Mouse (Mus musculus): ENCODE results near the gene Ube2b. TPM values are rescaled to one million over a fixed set of nuclear protein-coding genes. Genes with fewer than 3 reads are reported as not detected.

The Ube2b gene
- polyA plus RNA-seq, 1 experiment: 195 TPM

DNA sequence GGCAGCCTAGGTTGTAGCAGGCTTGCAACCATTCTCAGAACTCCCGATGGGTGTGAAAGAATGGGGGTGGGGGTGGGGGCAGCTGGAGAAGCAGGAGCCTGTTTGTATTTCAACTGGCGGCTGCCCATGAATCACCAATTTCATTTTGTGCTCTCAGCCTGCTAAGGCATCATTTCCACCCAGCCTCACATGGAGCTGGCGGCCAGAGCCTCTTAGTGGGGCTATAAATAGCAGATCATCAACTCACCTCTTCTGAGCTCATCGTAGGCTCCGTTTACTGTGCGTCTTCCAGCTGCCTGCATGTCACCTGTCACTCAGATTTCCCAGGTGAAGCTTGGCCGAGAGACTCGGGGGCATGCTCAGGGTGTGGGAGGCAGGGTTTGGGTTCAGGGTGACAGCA, 55.0 kb downstream of the Ube2b start:
- TF ChIP-seq POLR2A (IDR thresholded peaks at IDR 0.05; ENCODE audit: borderline replicate concordance, extremely low read depth, insufficient read depth, insufficient read length, poor library complexity, severe bottlenecking) (no peak), CTCF (IDR thresholded peaks at IDR 0.05; ENCODE audit: borderline replicate concordance, extremely low read depth, insufficient read depth, insufficient read length) (no peak)
- DNase-seq (ENCODE audit: low read depth): peak; percentile 39

DNA sequence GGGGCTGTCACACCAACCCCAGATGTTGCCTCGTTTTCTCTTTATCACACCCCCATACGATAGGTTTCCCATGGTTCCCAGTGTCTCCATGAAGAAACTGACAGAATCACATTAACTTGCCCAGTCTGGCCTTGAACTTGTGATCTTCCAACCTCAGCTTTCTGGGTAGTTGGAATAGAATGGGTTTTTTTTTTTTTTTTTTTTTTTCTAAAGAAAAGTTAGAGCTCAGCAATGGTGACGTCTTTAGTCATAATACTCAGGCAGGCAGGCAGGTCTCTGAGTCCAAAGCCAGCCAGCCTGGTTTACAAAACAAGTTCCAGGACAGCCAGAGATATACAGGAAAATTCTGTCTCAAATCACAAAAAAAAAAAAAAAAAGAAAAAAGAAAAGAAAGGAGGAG, 56.3 kb downstream of the Ube2b start:
- TF ChIP-seq CTCF (IDR thresholded peaks at IDR 0.05; ENCODE audit: borderline replicate concordance, extremely low read depth, insufficient read depth, insufficient read length): no peak
- no peak for TF ChIP-seq POLR2A (IDR thresholded peaks at IDR 0.05; ENCODE audit: borderline replicate concordance, extremely low read depth, insufficient read depth, insufficient read length, poor library complexity, severe bottlenecking)
- no peak for DNase-seq (ENCODE audit: low read depth)

- no peak for TF ChIP-seq POLR2A (IDR thresholded peaks at IDR 0.05; ENCODE audit: borderline replicate concordance, extremely low read depth, insufficient read depth, insufficient read length, poor library complexity, severe bottlenecking)
- no peak for TF ChIP-seq CTCF (IDR thresholded peaks at IDR 0.05; ENCODE audit: borderline replicate concordance, extremely low read depth, insufficient read depth, insufficient read length)
- DNase-seq (ENCODE audit: low read depth): no peak
Observed at GRCm38 (mm10) chr11:51943500-51943841, 57.1 kb downstream of the Ube2b start.

- peak; percentile 76 for DNase-seq (ENCODE audit: low read depth)
- TF ChIP-seq CTCF (IDR thresholded peaks at IDR 0.05; ENCODE audit: borderline replicate concordance, extremely low read depth, insufficient read depth, insufficient read length) (no peak), POLR2A (IDR thresholded peaks at IDR 0.05; ENCODE audit: borderline replicate concordance, extremely low read depth, insufficient read depth, insufficient read length, poor library complexity, severe bottlenecking) (no peak)
Observed at GRCm38 (mm10) chr11:51942602-51943499, 57.7 kb downstream of the Ube2b start.

GRCm38 (mm10) chr11:51940511-51940955, 60.0 kb downstream of the Ube2b start:
- TF ChIP-seq POLR2A (IDR thresholded peaks at IDR 0.05; ENCODE audit: borderline replicate concordance, extremely low read depth, insufficient read depth, insufficient read length, poor library complexity, severe bottlenecking) (no peak), CTCF (IDR thresholded peaks at IDR 0.05; ENCODE audit: borderline replicate concordance, extremely low read depth, insufficient read depth, insufficient read length) (no peak)

GRCm38 (mm10) chr11:51939590-51939955, 61.0 kb downstream of the Ube2b start:
- TF ChIP-seq POLR2A (IDR thresholded peaks at IDR 0.05; ENCODE audit: borderline replicate concordance, extremely low read depth, insufficient read depth, insufficient read length, poor library complexity, severe bottlenecking) (no peak), CTCF (IDR thresholded peaks at IDR 0.05; ENCODE audit: borderline replicate concordance, extremely low read depth, insufficient read depth, insufficient read length) (no peak)
- DNase-seq (ENCODE audit: low read depth): no peak

More at GRCm38 (mm10) chr11:51940511-51940955, 60.0 kb downstream of the Ube2b start:
- no peak for DNase-seq (ENCODE audit: low read depth)

- no peak for DNase-seq (ENCODE audit: low read depth)
- no peak for TF ChIP-seq CTCF (IDR thresholded peaks at IDR 0.05; ENCODE audit: borderline replicate concordance, extremely low read depth, insufficient read depth, insufficient read length)
- no peak for TF ChIP-seq POLR2A (IDR thresholded peaks at IDR 0.05; ENCODE audit: borderline replicate concordance, extremely low read depth, insufficient read depth, insufficient read length, poor library complexity, severe bottlenecking)
Observed at GRCm38 (mm10) chr11:51938817-51939589, 61.6 kb downstream of the Ube2b start.

DNA sequence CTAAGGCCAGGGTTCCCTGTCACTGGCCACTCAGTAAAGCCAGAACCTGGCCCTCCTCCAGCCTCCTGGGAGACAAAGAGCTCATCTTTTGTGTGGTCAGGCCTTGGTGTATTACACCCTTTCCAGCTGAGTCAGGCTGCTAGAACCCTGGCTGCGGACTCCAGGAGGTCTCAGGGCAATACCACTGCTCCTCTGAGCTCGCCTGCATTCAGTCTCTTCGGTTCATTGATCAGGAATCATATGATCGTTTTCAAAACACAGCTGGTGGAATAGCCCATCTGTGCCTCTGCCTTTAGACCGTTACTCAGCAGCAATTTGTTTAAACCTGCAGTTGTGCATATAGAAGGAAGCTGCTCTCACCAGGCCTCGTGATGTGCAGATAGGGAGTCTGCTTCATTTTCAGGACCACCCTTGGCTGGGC, 63.2 kb downstream of the Ube2b start:
- TF ChIP-seq CTCF (IDR thresholded peaks at IDR 0.05; ENCODE audit: borderline replicate concordance, extremely low read depth, insufficient read depth, insufficient read length) (no peak), POLR2A (IDR thresholded peaks at IDR 0.05; ENCODE audit: borderline replicate concordance, extremely low read depth, insufficient read depth, insufficient read length, poor library complexity, severe bottlenecking) (no peak)
- DNase-seq (ENCODE audit: low read depth): no peak

DNA sequence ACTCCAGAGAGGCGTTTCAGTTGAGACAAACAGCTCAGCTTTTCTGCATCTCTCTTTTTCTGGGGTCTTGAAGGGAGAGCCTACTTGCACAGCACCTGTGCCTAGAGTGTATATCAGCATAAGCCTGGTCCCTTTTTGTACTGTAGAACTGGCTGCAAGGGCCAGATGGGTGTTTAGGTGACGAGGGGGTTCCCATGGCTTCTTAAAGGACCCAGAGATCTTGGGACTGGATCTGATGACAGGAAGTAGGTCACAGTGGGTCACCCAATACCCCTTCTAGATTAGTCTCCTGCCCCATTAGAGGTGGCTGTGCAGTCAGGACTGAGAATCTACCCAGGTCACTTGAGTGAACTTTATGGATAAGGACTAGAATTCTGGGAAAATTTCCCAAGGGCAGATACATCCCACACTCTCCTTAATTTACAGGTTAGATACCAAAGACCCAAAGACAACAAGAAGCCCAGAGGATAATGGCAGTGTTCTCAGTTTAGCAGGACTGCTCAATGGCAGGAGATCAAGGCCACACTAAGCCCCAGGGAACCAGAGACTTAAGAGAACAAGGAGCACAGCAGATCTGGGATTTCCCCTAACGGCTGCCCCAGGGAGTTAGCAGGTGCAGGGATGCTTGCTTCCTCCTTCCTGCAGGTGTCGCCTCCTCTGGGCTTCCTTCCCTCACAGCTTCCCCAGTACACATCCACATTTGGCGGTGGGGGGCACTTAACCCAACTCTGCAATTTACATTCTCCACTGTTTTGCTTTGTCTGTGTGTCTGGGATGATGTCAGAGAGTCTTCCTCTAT, 64.7 kb downstream of the Ube2b start:
- TF ChIP-seq CTCF (IDR thresholded peaks at IDR 0.05; ENCODE audit: borderline replicate concordance, extremely low read depth, insufficient read depth, insufficient read length): no peak
- no peak for TF ChIP-seq POLR2A (IDR thresholded peaks at IDR 0.05; ENCODE audit: borderline replicate concordance, extremely low read depth, insufficient read depth, insufficient read length, poor library complexity, severe bottlenecking)
- no peak for DNase-seq (ENCODE audit: low read depth)

Other genes with a start within 250 kb of the Ube2b start
- gene Sec24a, start 237.1 kb downstream of the Ube2b start, polyA plus RNA-seq (2012; rRNA removed): 8.3 and 13.9 TPM in 2 replicates
- 91.1 and 97.9 TPM in 2 replicates for gene Sar1b, start 237.1 kb downstream of the Ube2b start, polyA plus RNA-seq (2012; rRNA removed)
- 0.93 and 1.1 TPM in 2 replicates for gene Jade2, start 143.1 kb downstream of the Ube2b start, polyA plus RNA-seq (2012; rRNA removed)
- gene Cdkn2aipnl, start 33.1 kb downstream of the Ube2b start, polyA plus RNA-seq (2012; rRNA removed): 49.4 and 56.4 TPM in 2 replicates
- gene Cdkl3, start 3.5 kb upstream of the Ube2b start, polyA plus RNA-seq (2012; rRNA removed): 15.0 and 17.1 TPM in 2 replicates
- 107 and 115 TPM in 2 replicates for gene Ppp2ca, start 97.9 kb upstream of the Ube2b start, polyA plus RNA-seq (2012; rRNA removed)
- gene Olfr1373, start 144.8 kb upstream of the Ube2b start, polyA plus RNA-seq (2012; rRNA removed): not detected in 2 replicates
- gene Olfr1371, start 213.2 kb upstream of the Ube2b start, polyA plus RNA-seq (2012; rRNA removed): not detected in 2 replicates
- gene Skp1a, start 231.2 kb upstream of the Ube2b start, polyA plus RNA-seq (2012; rRNA removed): 231 and 285 TPM in 2 replicates

All from brain, embryonic 14.5 days (tissue).